Mouse (Mus musculus) stomach, postnatal 0 days (tissue): Measurements from ENCODE around the gene Cda. TPM values are rescaled to one million over a fixed set of nuclear protein-coding genes. Genes with fewer than 3 reads are reported as not detected.

Source experiments
- ATAC-seq: fragments of 200-750 bp; cut with Nextera tagmentation; 2 replicates; pipeline ENCODE4 v1.8.0; 2017; ENCODE audit not compliant: low FRiP score, low TSS enrichment
- DNase-seq: peaks from one replicate; pipeline ENCODE4 v3.0.0-alpha.2; 2016; ENCODE audit warnings: low spot score
- H3K27ac ChIP-seq: fragments of 300-500 bp; sonication (generic); replicated peaks from 2 replicates; pipeline ENCODE4 v1.5.1; 2014; ENCODE audit warnings: mild to moderate bottlenecking, control low read depth
- H3K27me3 ChIP-seq: fragments of 300-500 bp; sonication (generic); 2 replicates; pipeline ENCODE4 v1.6.1; 2014; ENCODE audit warnings: low read length; ENCODE audit not compliant: control insufficient read depth, insufficient read depth
- H3K36me3 ChIP-seq: fragments of 300-500 bp; sonication (generic); 2 replicates; pipeline ENCODE4 v1.6.1; 2014; ENCODE audit warnings: low read length, mixed read lengths; ENCODE audit not compliant: control insufficient read depth, insufficient read depth
- H3K4me1 ChIP-seq: fragments of 300-500 bp; sonication (generic); replicated peaks from 2 replicates; pipeline ENCODE4 v1.6.1; 2014; ENCODE audit warnings: antibody characterized with exemption; ENCODE audit not compliant: control insufficient read depth, insufficient read depth
- H3K4me2 ChIP-seq: fragments of 300-500 bp; sonication (generic); replicated peaks from 2 replicates; pipeline ENCODE4 v1.6.1; 2014; ENCODE audit warnings: low read depth, mild to moderate bottlenecking, control low read depth, moderate library complexity
- H3K4me3 ChIP-seq: fragments of 300-500 bp; sonication (generic); 2 replicates; pipeline ENCODE4 v1.5.1; 2014; ENCODE audit warnings: low read depth, low read length, control low read depth
- H3K9ac ChIP-seq: fragments of 300-500 bp; sonication (generic); 2 replicates; pipeline ENCODE4 v1.6.1; 2014; ENCODE audit warnings: mild to moderate bottlenecking, low read length, control low read depth, mixed read lengths
- H3K9me3 ChIP-seq: fragments of 300-500 bp; sonication (generic); 2 replicates; pipeline ENCODE4 v1.6.1; 2016; ENCODE audit warnings: low read length; ENCODE audit not compliant: control insufficient read depth
- CTCF ChIP-seq: IDR thresholded peaks from 2 replicates; pipeline ENCODE4 v1.5.1; 2016; ENCODE audit warnings: antibody characterized with exemption, low read depth, mild to moderate bottlenecking, moderate library complexity
- EP300 ChIP-seq: optimal IDR thresholded peaks from 2 replicates; pipeline ENCODE3; 2016; ENCODE audit warnings: antibody characterized with exemption
- WGBS: fragments of 180-500 bp; shearing (Covaris S2); extraction: QIAGEN DNeasy Blood & Tissue Kit; methylation state at CpG from one replicate; pipeline ENCODE4 v1.1.7; 2014; 5-methylcytosine and 5-hydroxymethylcytosine counted together
- polyA plus RNA-seq: library from polyadenylated mRNA; unstranded; fragments of >200 nt; fragmentation: Nextera tagmentation; extraction: Ambion mirVana; gene quantifications from 2 replicates; pipeline ENCODE4 v1.2.1, GENCODE M21; 2015

The Cda gene
- polyA plus RNA-seq, 1 experiment from 2014 or later = 12.5 TPM

DNA sequence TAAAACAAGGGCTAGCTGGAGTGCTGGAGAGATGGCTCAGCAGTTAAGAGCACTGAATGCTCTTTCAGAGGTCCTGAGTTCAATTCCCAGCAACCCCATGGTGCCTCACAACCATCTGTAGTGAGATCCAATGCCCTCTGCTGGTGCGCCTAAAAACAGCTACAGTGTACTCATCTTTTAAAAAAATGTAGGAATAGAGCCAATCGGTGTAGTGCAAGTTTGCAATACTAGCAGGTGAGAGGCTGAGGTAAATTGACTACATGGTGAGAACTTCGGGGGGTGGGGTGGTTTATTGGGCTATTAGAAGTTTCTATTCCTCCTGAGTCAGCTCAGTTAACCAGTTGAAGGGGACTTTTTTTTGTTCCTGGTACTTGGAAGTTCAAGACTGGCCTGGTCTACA is 7.3 kb upstream of the Cda start:
- H3K36me3 ChIP-seq = no peaks in the 10 kb centered on the region
- H3K27me3 ChIP-seq = no peaks in the 10 kb centered on the region
- H3K4me3 ChIP-seq = no peak overlapping the region
- no peak for TF ChIP-seq CTCF
- TF ChIP-seq EP300 = no peak
- DNase-seq = no peak
- no peak overlapping the region for H3K27ac ChIP-seq
- no peak for ATAC-seq
- H3K4me1 ChIP-seq = no peaks in the 10 kb centered on the region
- no peak overlapping the region for H3K4me2 ChIP-seq
- H3K9me3 ChIP-seq = no peaks in the 10 kb centered on the region
- no peak overlapping the region for H3K9ac ChIP-seq
- WGBS = 86% methylated on average over 3 of the region's 3 CpGs

DNA sequence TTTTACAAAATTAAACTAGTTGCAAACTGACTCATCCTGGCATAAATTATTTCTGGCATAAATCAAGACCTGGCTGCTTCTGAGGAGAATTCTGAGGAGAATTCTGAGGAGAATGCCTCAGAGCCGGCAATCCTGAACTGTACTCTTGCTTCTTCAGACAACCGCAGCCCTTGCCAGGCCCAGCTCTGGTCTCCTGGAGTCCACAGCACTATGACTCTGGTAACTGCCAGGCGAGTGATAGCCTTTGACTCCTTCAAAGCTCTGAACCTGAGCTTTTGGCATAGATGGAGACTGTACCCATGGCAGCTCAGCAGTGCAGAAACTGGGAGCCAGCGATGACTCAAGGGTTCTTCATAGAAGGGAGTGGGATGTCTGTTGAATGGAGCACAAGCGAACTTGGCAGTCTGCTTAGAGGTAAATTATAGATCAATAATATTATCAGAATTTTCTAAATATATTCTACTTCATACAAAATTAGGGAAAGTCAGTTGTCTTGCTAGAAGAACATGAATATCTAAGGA is 3.3 kb upstream of the Cda start:
- DNase-seq = no peak
- Histone ChIP-seq H3K4me2 (no peak overlapping the region), H3K9ac (no peak overlapping the region), H3K4me3 (no peak overlapping the region), H3K36me3 (no peaks in the 10 kb centered on the region), H3K27me3 (no peaks in the 10 kb centered on the region), H3K4me1 (no peaks in the 10 kb centered on the region), H3K9me3 (no peaks in the 10 kb centered on the region), H3K27ac (no peak overlapping the region)
- ATAC-seq = no peak
- TF ChIP-seq EP300 (no peak), CTCF (no peak)
- WGBS = 76% methylated on average over 5 of the region's 5 CpGs

- Histone ChIP-seq H3K27me3 (no peaks in the 10 kb centered on the region), H3K4me1 (no peaks in the 10 kb centered on the region), H3K4me3 (no peak overlapping the region), H3K9me3 (no peaks in the 10 kb centered on the region), H3K4me2 (no peak overlapping the region; the same call in 1 of the 2 replicates), H3K36me3 (no peaks in the 10 kb centered on the region), H3K9ac (no peak overlapping the region), H3K27ac (no peak overlapping the region)
- DNase-seq = no peak
- TF ChIP-seq EP300 = no peak
- TF ChIP-seq CTCF = no peak
- ATAC-seq = no peak
- WGBS = 78% methylated on average over 12 of the region's 12 CpGs
Observed at GRCm38 (mm10) chr4:138368498-138369260, 887 bp upstream of the Cda start.

DNA sequence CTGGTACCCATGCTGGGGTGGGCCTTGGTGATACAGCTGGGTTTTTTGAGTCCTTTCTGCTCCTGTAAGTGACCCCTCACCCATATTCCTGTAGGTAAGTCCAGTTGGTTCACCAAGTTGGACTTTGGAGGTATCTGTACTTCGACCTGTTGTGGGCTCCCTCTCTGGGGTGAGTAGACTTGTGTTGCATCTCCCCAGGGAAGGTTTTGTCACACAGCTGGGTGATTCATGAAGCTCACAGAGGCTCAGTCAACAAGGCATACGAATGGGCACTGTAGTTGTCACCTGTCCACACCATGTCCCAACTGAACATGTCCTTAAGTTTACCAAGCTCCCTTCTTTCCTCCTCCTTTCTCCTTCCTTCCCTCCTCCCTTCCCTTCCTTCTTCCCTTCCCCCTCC is 1.2 kb downstream of the Cda start:
- TF ChIP-seq CTCF (no peak), EP300 (no peak)
- no peaks in the 10 kb centered on the region for H3K4me1 ChIP-seq
- H3K9ac ChIP-seq = no peak overlapping the region
- H3K4me3 ChIP-seq = no peak overlapping the region
- H3K36me3 ChIP-seq = no peaks in the 10 kb centered on the region
- no peak overlapping the region for H3K4me2 ChIP-seq
- no peaks in the 10 kb centered on the region for H3K9me3 ChIP-seq
- WGBS = 74% methylated on average over 2 of the region's 2 CpGs
- H3K27ac ChIP-seq = no peak overlapping the region
- H3K27me3 ChIP-seq = no peaks in the 10 kb centered on the region
- no peak for DNase-seq
- no peak for ATAC-seq

DNA sequence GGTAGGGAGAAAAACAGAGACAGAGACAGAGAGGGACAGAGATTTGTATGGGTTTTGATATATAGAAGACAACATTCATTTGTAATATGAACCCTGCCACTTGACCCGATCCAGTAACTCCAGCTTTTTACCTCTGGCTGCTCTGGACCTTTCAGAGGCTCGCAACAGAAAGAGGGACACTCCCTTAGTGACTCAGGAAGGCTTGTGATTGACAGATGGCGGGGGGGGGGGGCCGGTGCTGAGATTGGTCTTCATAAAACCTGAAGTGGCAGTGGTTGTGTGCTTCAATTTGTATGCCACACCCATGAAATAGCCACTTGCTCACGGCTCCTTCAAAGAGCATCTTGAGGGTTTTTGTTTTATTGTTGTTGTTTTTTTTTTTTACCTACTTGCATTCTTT is 4.3 kb downstream of the Cda start:
- Histone ChIP-seq H3K36me3 (no peaks in the 10 kb centered on the region), H3K27me3 (no peaks in the 10 kb centered on the region), H3K9ac (no peak overlapping the region), H3K4me2 (no peak overlapping the region), H3K27ac (no peak overlapping the region), H3K4me1 (no peaks in the 10 kb centered on the region), H3K9me3 (no peaks in the 10 kb centered on the region), H3K4me3 (no peak overlapping the region)
- WGBS = 30% methylated on average over 5 of the region's 5 CpGs
- DNase-seq (peak; percentile 48), ATAC-seq (no peak)
- TF ChIP-seq EP300 = no peak
- TF ChIP-seq CTCF = no peak

DNA sequence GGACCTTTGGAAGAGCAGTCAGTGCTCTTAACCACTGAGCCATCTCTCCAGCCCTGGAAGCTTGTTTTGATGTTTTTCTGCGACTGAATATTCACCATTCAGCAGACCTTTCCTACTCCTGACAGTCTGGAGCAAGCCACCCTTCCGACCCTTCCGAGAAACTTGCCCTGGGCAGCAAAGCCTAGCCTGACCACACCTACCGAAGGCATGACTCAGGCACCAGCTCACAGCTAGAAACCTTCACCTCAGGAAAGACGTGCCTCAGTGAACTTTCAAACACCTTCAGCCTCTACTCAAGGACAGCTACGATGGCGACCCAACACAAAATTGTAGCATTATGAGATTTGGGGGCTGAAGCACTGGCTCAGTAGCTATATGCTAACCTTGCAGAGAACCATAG is 4.9 kb downstream of the Cda start:
- H3K4me2 ChIP-seq = no peak overlapping the region
- DNase-seq = peak; percentile 62
- H3K9me3 ChIP-seq = no peaks in the 10 kb centered on the region
- H3K36me3 ChIP-seq = no peaks in the 10 kb centered on the region
- ATAC-seq = peak; percentile 56
- H3K27me3 ChIP-seq = no peaks in the 10 kb centered on the region
- H3K27ac ChIP-seq = no peak overlapping the region
- no peaks in the 10 kb centered on the region for H3K4me1 ChIP-seq
- TF ChIP-seq CTCF = no peak
- TF ChIP-seq EP300 = no peak
- no peak overlapping the region for H3K9ac ChIP-seq
- 60% methylated on average over 7 of the region's 7 CpGs for WGBS
- H3K4me3 ChIP-seq = no peak overlapping the region
